Mouse (Mus musculus) G1E (cell line): ENCODE results near the gene Efna3. TPM values are rescaled to one million over a fixed set of nuclear protein-coding genes. Genes with fewer than 3 reads are reported as not detected.

Experiments
- ATAC-seq: 2 replicates; pipeline ENCODE4 v1.8.0; 2016; ENCODE audit warnings: mild to moderate bottlenecking; ENCODE audit not compliant: insufficient number of reproducible peaks, poor library complexity, low FRiP score, severe bottlenecking; ENCODE audit errors: extremely low read depth
- DNase-seq: peaks from one replicate; pipeline ENCODE4 v3.0.0; 2012; ENCODE audit warnings: low spot score
- H3K27me3 ChIP-seq: 2 replicates; pipeline ENCODE4 v1.6.1; 2012; ENCODE audit warnings: mild to moderate bottlenecking, low read length, inconsistent platforms; ENCODE audit not compliant: insufficient read depth
- H3K36me3 ChIP-seq: replicated peaks from 2 replicates; pipeline ENCODE3; 2012; ENCODE audit warnings: mild to moderate bottlenecking, inconsistent platforms
- H3K4me1 ChIP-seq: 2 replicates; pipeline ENCODE4 v1.6.1; 2012; ENCODE audit warnings: low read depth, low read length, inconsistent platforms, mixed read lengths; ENCODE audit not compliant: insufficient read depth
- H3K4me3 ChIP-seq: 2 replicates; pipeline ENCODE4 v1.5.1; 2012; ENCODE audit warnings: low read depth, mild to moderate bottlenecking, inconsistent platforms, low read length, moderate library complexity, mixed read lengths
- H3K9me3 ChIP-seq: replicated peaks from 2 replicates; pipeline ENCODE4 v1.6.1; 2012; ENCODE audit warnings: inconsistent platforms
- CTCF ChIP-seq: IDR thresholded peaks from 2 replicates; pipeline ENCODE4 v1.5.1; 2012; ENCODE audit warnings: low read depth, low read length, inconsistent platforms, mixed read lengths
- GATA1 ChIP-seq: IDR thresholded peaks from 2 replicates; pipeline ENCODE4 v1.6.1; 2012; ENCODE audit warnings: borderline replicate concordance, low read length, inconsistent platforms, mixed read lengths
- GATA2 ChIP-seq: IDR thresholded peaks from 2 replicates; pipeline ENCODE4 v1.6.1; 2012; ENCODE audit warnings: low read depth, low read length, inconsistent platforms, borderline replicate concordance
- POLR2AphosphoS5 ChIP-seq: IDR thresholded peaks from 2 replicates; pipeline ENCODE4 v1.6.1; 2012; ENCODE audit warnings: low read depth, low read length, inconsistent platforms; ENCODE audit not compliant: insufficient replicate concordance
- TAL1 ChIP-seq: conservative IDR thresholded peaks from 2 replicates; pipeline ENCODE4 v1.6.1; 2012; ENCODE audit warnings: low read depth, low read length, inconsistent platforms, mixed read lengths
- polyA plus RNA-seq: library from polyadenylated mRNA; stranded (reverse); fragments of >175 nt; gene quantifications from 2 replicates; pipeline ENCODE4 v1.2.3, GENCODE M21; 2012
- total RNA-seq, 2 experiments: library from RNA; stranded (forward) in 1 of 2; stranded (reverse) in 1 of 2; fragments of 200-1000 nt in 1 of 2; fragments of >200 nt in 1 of 2; fragmentation: Nextera tagmentation in 1 of 2; gene quantifications; 2 replicates each; pipeline ENCODE4 v1.2.3; 2014 to 2017

The Efna3 gene
- total and polyA plus RNA-seq, 3 experiments = not detected

GRCm38 (mm10) chr3:89268916-89269315 is 53.8 kb downstream of the Efna3 start:
- ATAC-seq (no peak), DNase-seq (no peak)
- H3K9me3 ChIP-seq = no peaks in the 10 kb centered on the region
- no peak overlapping the region for H3K4me3 ChIP-seq
- TF ChIP-seq TAL1 (no peak), CTCF (no peak), GATA2 (no peak), GATA1 (no peak), POLR2AphosphoS5 (no peak)
- H3K27me3 ChIP-seq = peaks cover 36% of the 10 kb centered on the region
- H3K4me1 ChIP-seq = peaks cover 6% of the 10 kb centered on the region
- H3K36me3 ChIP-seq = peaks cover 12% of the 10 kb centered on the region

GRCm38 (mm10) chr3:89266439-89266893 is 56.3 kb downstream of the Efna3 start:
- Histone ChIP-seq H3K4me1 (peaks cover 8% of the 10 kb centered on the region), H3K4me3 (peak overlapping the region; percentile 82), H3K36me3 (peaks cover 12% of the 10 kb centered on the region), H3K27me3 (peaks cover 34% of the 10 kb centered on the region), H3K9me3 (no peaks in the 10 kb centered on the region)
- DNase-seq = peak; percentile 62
- TF ChIP-seq GATA1 (no peak), TAL1 (no peak), CTCF (no peak), GATA2 (no peak), POLR2AphosphoS5 (no peak)
- peak; percentile 75 for ATAC-seq

Other genes with a start within 250 kb of the Efna3 start
Only the 20 nearest of the 30 such genes appear.
- gene Gba, start 120.0 kb downstream of the Efna3 start, total RNA-seq (2014; fragmentation: Nextera tagmentation) = 30.1 and 36.1 TPM in 2 replicates
- 69.6 and 72.4 TPM in 2 replicates for gene Gba, start 120.0 kb downstream of the Efna3 start, total RNA-seq (2017)
- 3.0 and 6.0 TPM in 2 replicates for gene Gba, start 120.0 kb downstream of the Efna3 start, polyA plus RNA-seq
- gene Thbs3, start 107.8 kb downstream of the Efna3 start, total RNA-seq (2014; fragmentation: Nextera tagmentation) = 1.5 and 2.4 TPM in 2 replicates
- 3.1 and 3.4 TPM in 2 replicates for gene Thbs3, start 107.8 kb downstream of the Efna3 start, total RNA-seq (2017)
- gene Thbs3, start 107.8 kb downstream of the Efna3 start, polyA plus RNA-seq = 0.49 and 0.67 TPM in 2 replicates
- gene Mtx1, start 95.9 kb downstream of the Efna3 start, total RNA-seq (2014; fragmentation: Nextera tagmentation) = 42.6 and 54.5 TPM in 2 replicates
- gene Mtx1, start 95.9 kb downstream of the Efna3 start, total RNA-seq (2017) = 82.5 and 100 TPM in 2 replicates
- 311 and 404 TPM in 2 replicates for gene Mtx1, start 95.9 kb downstream of the Efna3 start, polyA plus RNA-seq
- gene Muc1, start 93.9 kb downstream of the Efna3 start, total RNA-seq (2014; fragmentation: Nextera tagmentation) = 0.34 TPM in 1 of 2 replicates, not detected in the other
- gene Muc1, start 93.9 kb downstream of the Efna3 start, total RNA-seq (2017) = 0.06 and 0.16 TPM in 2 replicates
- not detected in 2 replicates for gene Muc1, start 93.9 kb downstream of the Efna3 start, polyA plus RNA-seq
- gene Krtcap2, start 77.0 kb downstream of the Efna3 start, total RNA-seq (2014; fragmentation: Nextera tagmentation) = 105 and 132 TPM in 2 replicates
- gene Krtcap2, start 77.0 kb downstream of the Efna3 start, total RNA-seq (2017) = 86.4 and 106 TPM in 2 replicates
- gene Krtcap2, start 77.0 kb downstream of the Efna3 start, polyA plus RNA-seq = 145 and 167 TPM in 2 replicates
- gene Trim46, start 76.7 kb downstream of the Efna3 start, total RNA-seq (2014; fragmentation: Nextera tagmentation) = 1.8 and 10.1 TPM in 2 replicates
- gene Trim46, start 76.7 kb downstream of the Efna3 start, total RNA-seq (2017) = 0.64 and 0.76 TPM in 2 replicates
- gene Trim46, start 76.7 kb downstream of the Efna3 start, polyA plus RNA-seq = 2.7 and 2.8 TPM in 2 replicates
- 13.2 and 13.5 TPM in 2 replicates for gene Dpm3, start 63.6 kb downstream of the Efna3 start, total RNA-seq (2014; fragmentation: Nextera tagmentation)
- gene Dpm3, start 63.6 kb downstream of the Efna3 start, total RNA-seq (2017) = 47.7 and 54.5 TPM in 2 replicates
- gene Dpm3, start 63.6 kb downstream of the Efna3 start, polyA plus RNA-seq = 178 and 207 TPM in 2 replicates
- gene Slc50a1, start 52.4 kb downstream of the Efna3 start, total RNA-seq (2014; fragmentation: Nextera tagmentation) = not detected in 2 replicates
- gene Slc50a1, start 52.4 kb downstream of the Efna3 start, total RNA-seq (2017) = 0.66 TPM in 1 of 2 replicates, not detected in the other
- gene Slc50a1, start 52.4 kb downstream of the Efna3 start, polyA plus RNA-seq = not detected in 2 replicates
- not detected in 2 replicates for gene Efna1, start 41.8 kb downstream of the Efna3 start, total RNA-seq (2014; fragmentation: Nextera tagmentation)
- 0.05 and 0.12 TPM in 2 replicates for gene Efna1, start 41.8 kb downstream of the Efna3 start, total RNA-seq (2017)
- not detected in 2 replicates for gene Efna1, start 41.8 kb downstream of the Efna3 start, polyA plus RNA-seq
- gene Efna4, start 15.1 kb upstream of the Efna3 start, total RNA-seq (2014; fragmentation: Nextera tagmentation) = not detected in 2 replicates
- 0.12 TPM in 1 of 2 replicates, not detected in the other for gene Efna4, start 15.1 kb upstream of the Efna3 start, total RNA-seq (2017)
- not detected in 2 replicates for gene Efna4, start 15.1 kb upstream of the Efna3 start, polyA plus RNA-seq
- not detected in 2 replicates for gene Adam15, start 27.0 kb upstream of the Efna3 start, total RNA-seq (2014; fragmentation: Nextera tagmentation)
- gene Adam15, start 27.0 kb upstream of the Efna3 start, total RNA-seq (2017) = 0.17 and 1.4 TPM in 2 replicates
- 0.05 and 0.10 TPM in 2 replicates for gene Adam15, start 27.0 kb upstream of the Efna3 start, polyA plus RNA-seq
- not detected in 2 replicates for gene Dcst2, start 39.0 kb upstream of the Efna3 start, total RNA-seq (2014; fragmentation: Nextera tagmentation)
- not detected in 2 replicates for gene Dcst2, start 39.0 kb upstream of the Efna3 start, total RNA-seq (2017)
- gene Dcst2, start 39.0 kb upstream of the Efna3 start, polyA plus RNA-seq = not detected in 2 replicates
- gene Dcst1, start 42.3 kb upstream of the Efna3 start, total RNA-seq (2014; fragmentation: Nextera tagmentation) = not detected in 2 replicates
- 0.06 and 0.22 TPM in 2 replicates for gene Dcst1, start 42.3 kb upstream of the Efna3 start, total RNA-seq (2017)
- not detected in 2 replicates for gene Dcst1, start 42.3 kb upstream of the Efna3 start, polyA plus RNA-seq
- 32.9 and 34.2 TPM in 2 replicates for gene Zbtb7b, start 71.8 kb upstream of the Efna3 start, total RNA-seq (2014; fragmentation: Nextera tagmentation)
- gene Zbtb7b, start 71.8 kb upstream of the Efna3 start, total RNA-seq (2017) = 23.3 and 31.4 TPM in 2 replicates
- 123 and 126 TPM in 2 replicates for gene Zbtb7b, start 71.8 kb upstream of the Efna3 start, polyA plus RNA-seq
- gene Lenep, start 79.8 kb upstream of the Efna3 start, total RNA-seq (2014; fragmentation: Nextera tagmentation) = 3.7 and 6.7 TPM in 2 replicates
- gene Lenep, start 79.8 kb upstream of the Efna3 start, total RNA-seq (2017) = 0.98 and 1.8 TPM in 2 replicates
- 0.03 and 0.12 TPM in 2 replicates for gene Lenep, start 79.8 kb upstream of the Efna3 start, polyA plus RNA-seq
- 19.7 and 22.0 TPM in 2 replicates for gene Flad1, start 88.9 kb upstream of the Efna3 start, total RNA-seq (2014; fragmentation: Nextera tagmentation)
- 18.0 and 22.0 TPM in 2 replicates for gene Flad1, start 88.9 kb upstream of the Efna3 start, total RNA-seq (2017)
- 12.5 and 17.8 TPM in 2 replicates for gene Flad1, start 88.9 kb upstream of the Efna3 start, polyA plus RNA-seq
- gene Cks1b, start 95.4 kb upstream of the Efna3 start, total RNA-seq (2014; fragmentation: Nextera tagmentation) = 92.2 and 99.8 TPM in 2 replicates
- gene Cks1b, start 95.4 kb upstream of the Efna3 start, total RNA-seq (2017) = 182 and 184 TPM in 2 replicates
- gene Cks1b, start 95.4 kb upstream of the Efna3 start, polyA plus RNA-seq = 75.1 and 86.2 TPM in 2 replicates
- gene Shc1, start 95.5 kb upstream of the Efna3 start, total RNA-seq (2014; fragmentation: Nextera tagmentation) = 61.7 and 124 TPM in 2 replicates
- gene Shc1, start 95.5 kb upstream of the Efna3 start, total RNA-seq (2017) = 40.9 and 47.6 TPM in 2 replicates
- gene Shc1, start 95.5 kb upstream of the Efna3 start, polyA plus RNA-seq = 111 and 118 TPM in 2 replicates
- 30.9 and 62.1 TPM in 2 replicates for gene Pygo2, start 107.2 kb upstream of the Efna3 start, total RNA-seq (2014; fragmentation: Nextera tagmentation)
- 20.9 and 22.2 TPM in 2 replicates for gene Pygo2, start 107.2 kb upstream of the Efna3 start, total RNA-seq (2017)
- gene Pygo2, start 107.2 kb upstream of the Efna3 start, polyA plus RNA-seq = 201 and 246 TPM in 2 replicates
- gene Pbxip1, start 113.7 kb upstream of the Efna3 start, total RNA-seq (2014; fragmentation: Nextera tagmentation) = 9.0 and 12.1 TPM in 2 replicates
- 15.0 and 16.4 TPM in 2 replicates for gene Pbxip1, start 113.7 kb upstream of the Efna3 start, total RNA-seq (2017)
- gene Pbxip1, start 113.7 kb upstream of the Efna3 start, polyA plus RNA-seq = 8.3 and 9.0 TPM in 2 replicates